Mouse (Mus musculus): ENCODE measurements at regions not wholly inside any gene's neighbourhood (a gene's known extent, or its start where the extent isn't known, plus 50 kb on each side); places are given as distances from the start of the nearest gene placed in this dataset.

DNA sequence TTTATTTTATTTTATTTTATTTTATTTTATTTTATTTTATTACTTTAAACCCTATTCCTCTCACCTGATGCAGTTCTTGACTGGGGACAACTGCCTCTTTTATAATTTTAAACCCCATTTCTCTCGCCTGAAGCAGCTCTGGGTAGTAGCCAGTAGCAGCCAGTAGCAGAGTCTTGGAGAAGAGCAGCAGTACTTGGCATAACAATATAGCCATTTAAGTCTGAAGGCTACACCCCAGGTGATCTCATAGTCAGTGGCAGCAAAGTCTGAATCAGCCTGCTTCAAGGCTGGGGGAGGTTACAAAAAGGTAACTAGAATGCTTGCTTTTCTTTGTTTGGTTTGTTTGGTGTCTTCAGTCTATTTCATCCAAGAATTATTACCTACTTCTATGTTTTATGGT lies 373.2 kb downstream of the Eepd1 start:
- no peaks in the 10 kb centered on the region for H3K36me3 ChIP-seq (ENCODE audit: control insufficient read depth, insufficient read depth, low read length)
- H3K4me3 ChIP-seq (ENCODE audit: insufficient read depth, low read depth, low read length), result no peak overlapping the region
- TF ChIP-seq POLR2A (IDR thresholded peaks at IDR 0.05; ENCODE audit: low read depth, low read length) (no peak), CTCF (conservative IDR thresholded peaks at IDR 0.05; ENCODE audit: insufficient read depth, insufficient read length, low read depth, low read length) (no peak)
- H3K4me1 ChIP-seq (ENCODE audit: control insufficient read depth, insufficient read depth, low read length), result no peaks in the 10 kb centered on the region
- 51% methylated on average over 1 of the region's 1 CpGs for WGBS
- no peak overlapping the region for H3K27ac ChIP-seq (ENCODE audit: insufficient read depth, low read depth, low read length)
- DNase-seq, result no peak
- H3K27me3 ChIP-seq (replicated peaks; ENCODE audit: control insufficient read depth, insufficient read depth, low read length), result no peaks in the 10 kb centered on the region

DNA sequence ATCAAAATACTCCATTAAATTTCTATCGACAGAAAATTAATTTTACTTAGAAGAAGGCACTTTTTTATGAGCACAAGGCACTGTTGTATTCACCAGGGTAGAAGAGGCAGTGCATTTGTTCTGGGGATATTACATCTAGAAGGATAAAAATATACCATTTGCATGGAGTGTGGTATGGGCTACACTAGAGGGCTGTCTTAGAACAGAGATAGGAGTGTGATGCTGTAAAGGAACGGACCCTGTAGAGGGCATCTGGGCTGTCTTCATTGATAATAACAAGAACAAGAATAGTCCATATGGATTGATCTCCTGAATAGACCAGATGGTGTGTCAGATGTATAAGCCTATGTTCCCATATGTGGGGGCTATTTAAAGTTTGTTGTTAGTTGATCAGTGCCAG lies 388.9 kb downstream of the Eepd1 start:
- 80% methylated on average over 2 of the region's 2 CpGs for WGBS
- no peak overlapping the region for H3K4me3 ChIP-seq (ENCODE audit: insufficient read depth, low read depth, low read length)
- no peaks in the 10 kb centered on the region for H3K36me3 ChIP-seq (ENCODE audit: control insufficient read depth, insufficient read depth, low read length)
- no peaks in the 10 kb centered on the region for H3K27me3 ChIP-seq (replicated peaks; ENCODE audit: control insufficient read depth, insufficient read depth, low read length)
- no peak for TF ChIP-seq CTCF (conservative IDR thresholded peaks at IDR 0.05; ENCODE audit: insufficient read depth, insufficient read length, low read depth, low read length)
- no peak for TF ChIP-seq POLR2A (IDR thresholded peaks at IDR 0.05; ENCODE audit: low read depth, low read length)
- H3K27ac ChIP-seq (ENCODE audit: insufficient read depth, low read depth, low read length), result no peak overlapping the region
- DNase-seq, result no peak
- no peaks in the 10 kb centered on the region for H3K4me1 ChIP-seq (ENCODE audit: control insufficient read depth, insufficient read depth, low read length)

DNA sequence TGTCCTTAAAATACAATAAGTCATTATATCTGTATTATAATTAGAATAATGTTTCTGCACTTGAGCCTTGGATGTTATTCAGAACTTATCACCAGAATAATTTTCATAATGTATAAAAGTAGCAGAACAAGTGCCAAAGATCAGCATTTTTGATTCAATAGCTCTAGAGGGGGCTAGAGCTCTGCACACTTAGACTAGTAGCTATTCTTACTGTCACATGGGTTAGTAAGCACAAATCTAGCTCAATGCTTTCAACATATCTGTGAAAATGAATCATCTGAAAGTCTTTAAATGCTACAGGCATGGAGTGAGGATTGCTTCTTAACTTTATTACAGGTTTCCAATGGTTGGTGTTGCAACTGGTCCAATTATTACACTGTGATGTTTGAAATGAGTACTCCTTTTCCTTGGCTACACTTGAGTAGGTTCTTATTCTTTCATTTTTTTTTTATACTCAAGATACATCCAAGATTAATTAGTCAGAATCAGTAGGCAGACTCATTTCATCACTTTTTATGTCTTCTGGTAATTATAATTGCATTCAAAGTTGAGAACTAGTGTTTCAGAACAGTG lies 415.1 kb downstream of the Eepd1 start:
- Histone ChIP-seq H3K36me3 (ENCODE audit: control insufficient read depth, insufficient read depth, low read length) (no peaks in the 10 kb centered on the region), H3K27me3 (replicated peaks; ENCODE audit: control insufficient read depth, insufficient read depth, low read length) (no peaks in the 10 kb centered on the region), H3K27ac (ENCODE audit: insufficient read depth, low read depth, low read length) (no peak overlapping the region), H3K4me3 (ENCODE audit: insufficient read depth, low read depth, low read length) (no peak overlapping the region), H3K4me1 (ENCODE audit: control insufficient read depth, insufficient read depth, low read length) (no peaks in the 10 kb centered on the region)
- no peak for DNase-seq
- TF ChIP-seq POLR2A (IDR thresholded peaks at IDR 0.05; ENCODE audit: low read depth, low read length), result no peak
- TF ChIP-seq CTCF (conservative IDR thresholded peaks at IDR 0.05; ENCODE audit: insufficient read depth, insufficient read length, low read depth, low read length), result no peak
